Mouse (Mus musculus) embryonic fibroblast, embryonic 13.5 days (primary cell): Measurements from ENCODE around the gene Gm20388.

Source experiments
- CTCF ChIP-seq: IDR thresholded peaks from 2 replicates; pipeline ENCODE4 v1.5.1; 2011; ENCODE audit warnings: mild to moderate bottlenecking, control low read depth, low read length, moderate library complexity, borderline replicate concordance; ENCODE audit not compliant: insufficient read depth
- POLR2A ChIP-seq: IDR thresholded peaks from 2 replicates; pipeline ENCODE4 v1.6.1; 2011; ENCODE audit warnings: low read depth, mild to moderate bottlenecking, control low read depth, low read length, moderate library complexity

- TF ChIP-seq CTCF (no peak), POLR2A (no peak)
Measured at GRCm38 (mm10) chr8:122991368-122991767, 3080.7 kb downstream of the Gm20388 start.
